Mouse (Mus musculus) cerebellum, adult 8-10 months (tissue): ENCODE results near the gene Atg4d.
"Not testable (repeated sequence)": the region's sequence is repeated elsewhere in the genome, so short reads cannot be mapped to it uniquely, and the experiment has no call there.

ENCODE experiments used
- DNase-seq: peaks from one replicate; pipeline ENCODE4 v3.0.0; 2022

Gene Atg4d

GRCm38 (mm10) chr9:21265000-21265561, at the start of gene Atg4d:
Gene Atg4d, plus strand, starts transcription at chr9:21265293.
- DNase-seq: peak; percentile 99

DNA sequence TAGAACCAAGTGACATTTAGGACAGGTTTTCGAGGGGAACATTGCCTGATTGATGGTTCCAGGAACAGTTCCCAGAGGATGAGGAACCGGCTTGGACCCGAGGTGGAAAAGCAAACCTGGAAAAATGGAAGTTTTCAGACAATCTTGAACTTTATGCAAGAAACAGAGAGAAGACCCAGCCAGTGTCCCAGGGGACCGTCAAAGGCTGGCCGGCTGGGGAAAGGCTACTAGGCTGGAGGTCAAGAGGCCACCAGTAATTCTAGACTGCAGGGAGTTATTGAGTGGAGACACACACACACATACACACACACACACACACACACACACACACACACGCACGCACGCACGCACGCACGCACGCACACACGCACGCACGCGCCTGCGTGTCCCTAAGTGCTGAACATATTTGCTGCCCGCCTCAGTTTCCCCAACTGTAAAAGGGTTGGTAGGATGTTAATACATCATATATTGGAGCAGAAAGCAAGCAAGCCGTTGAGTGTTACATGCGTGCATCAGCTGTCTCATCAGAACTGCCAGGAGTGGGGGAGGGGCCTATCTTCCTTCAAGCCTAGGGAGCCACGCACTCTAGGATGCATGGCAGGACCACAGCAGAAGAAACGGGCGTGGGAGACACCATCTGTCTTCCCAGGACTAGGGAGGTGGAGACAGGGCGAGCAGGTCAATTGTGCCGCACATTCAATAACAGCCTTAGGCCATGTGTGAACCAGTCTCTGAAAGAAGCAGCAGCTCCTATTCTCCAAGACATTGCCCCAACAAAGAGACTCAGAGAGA, 48.8 kb upstream of the Atg4d start:
- no peak for DNase-seq

GRCm38 (mm10) chr9:21219820-21220219, 45.3 kb upstream of the Atg4d start:
- no peak for DNase-seq

GRCm38 (mm10) chr9:21220490-21221382, 44.4 kb upstream of the Atg4d start:
- peak; percentile 99 for DNase-seq

DNA sequence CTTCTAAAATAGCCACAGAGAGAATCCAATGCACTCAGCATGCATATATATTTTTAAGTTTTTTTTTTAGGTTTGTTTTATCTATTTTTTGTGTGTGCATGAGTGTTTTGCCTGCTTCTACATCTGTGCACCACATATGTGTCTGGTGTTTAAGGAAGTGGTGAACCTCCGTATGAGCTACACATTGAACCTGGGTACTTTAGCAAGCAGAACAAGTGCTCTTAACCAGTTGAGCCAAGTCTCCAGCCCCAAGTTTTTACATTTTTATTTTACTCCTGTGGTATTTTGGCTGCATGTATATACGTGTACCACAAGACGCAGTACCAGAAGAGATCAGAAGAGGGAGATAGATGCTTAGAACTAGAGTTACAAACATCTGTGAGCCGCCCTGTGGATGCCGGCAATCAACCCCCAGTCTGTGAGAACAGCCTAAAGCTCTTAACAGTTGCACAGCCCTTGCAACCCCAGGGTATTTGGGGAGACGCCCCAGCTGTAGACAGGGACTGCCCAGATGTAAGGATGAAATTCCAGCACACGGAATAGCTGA, 43.6 kb upstream of the Atg4d start:
- peak; percentile 52 for DNase-seq

DNA sequence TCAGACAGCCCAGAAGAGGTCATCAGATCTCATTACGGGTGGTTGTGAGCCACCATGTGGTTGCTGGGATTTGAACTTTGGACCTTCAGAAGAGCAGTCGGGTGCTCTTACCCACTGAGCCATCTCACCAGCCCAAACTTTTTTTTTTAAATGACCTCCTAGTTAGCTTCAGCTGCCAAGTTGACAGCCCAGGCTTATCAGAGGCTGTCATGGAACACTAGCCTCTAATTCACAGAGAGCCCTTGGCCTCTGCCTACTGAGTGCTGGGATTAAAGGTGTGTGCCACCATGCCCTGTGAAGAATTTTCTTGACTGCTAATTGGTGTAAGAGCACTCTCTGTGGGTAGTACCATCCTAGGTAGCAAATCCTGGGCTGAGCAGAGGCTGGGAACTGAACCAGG, 41.6 kb upstream of the Atg4d start:
- not testable (repeated sequence) for DNase-seq

- DNase-seq: no peak
These were observed 41.2 kb upstream of the Atg4d start for GRCm38 (mm10) chr9:21223906-21224305.

DNA sequence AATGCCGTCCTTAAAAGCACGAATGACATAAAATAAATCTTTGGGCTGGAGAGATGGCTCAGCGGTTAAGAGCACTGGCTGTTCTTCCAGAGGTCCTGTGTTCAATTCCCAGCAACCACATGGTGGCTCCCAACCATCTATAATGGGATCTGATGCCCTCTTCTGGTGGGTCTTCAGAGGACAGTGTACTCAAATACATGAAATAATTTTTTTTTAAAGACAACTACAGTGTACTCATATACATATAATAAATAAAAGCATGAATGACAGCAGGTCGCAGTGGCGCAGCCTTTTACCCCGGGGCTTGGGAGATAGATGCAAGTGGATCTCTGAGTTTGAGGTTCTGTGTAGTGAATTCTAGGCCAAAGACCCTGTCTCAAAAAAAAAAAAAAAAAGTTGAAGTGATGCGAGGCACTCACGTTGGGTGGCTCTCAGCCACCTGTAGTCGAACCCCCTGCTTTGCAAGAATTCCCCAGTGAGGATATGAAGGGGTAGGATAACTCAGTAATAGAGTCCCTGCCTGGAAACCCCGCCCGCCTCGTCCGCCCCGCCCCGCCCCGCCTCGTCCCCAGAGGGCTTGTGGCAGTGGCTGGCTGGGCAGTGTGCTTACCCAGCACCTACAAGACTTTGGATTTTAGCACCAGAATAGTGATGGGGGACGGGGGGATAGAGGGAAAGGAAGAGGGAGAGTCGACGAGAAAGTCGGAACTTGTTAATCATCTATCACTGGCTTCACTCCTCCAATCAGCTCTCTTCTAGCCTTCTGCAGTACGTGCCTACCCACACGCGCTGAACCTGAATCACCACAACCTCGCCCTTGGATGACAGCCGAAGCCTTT, 40.3 kb upstream of the Atg4d start:
- DNase-seq: no peak

DNA sequence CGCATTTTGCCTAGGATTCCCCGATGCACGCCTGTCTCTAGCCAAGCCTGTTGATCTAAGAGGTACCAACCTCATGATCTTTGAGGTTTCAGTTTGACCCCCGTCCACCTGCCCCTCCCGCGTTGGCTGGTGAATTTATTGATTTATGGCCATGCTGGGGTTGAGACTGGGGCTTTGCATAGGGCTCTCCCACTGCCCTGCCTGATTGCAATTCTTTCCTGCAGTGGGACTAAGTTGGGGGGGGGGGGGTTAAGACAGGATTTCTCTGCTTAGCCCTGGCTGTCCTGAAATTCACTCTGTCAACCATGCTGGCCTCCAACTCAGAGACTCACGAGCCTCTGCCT, 39.7 kb upstream of the Atg4d start:
- no peak for DNase-seq

- no peak for DNase-seq
These were observed 37.8 kb upstream of the Atg4d start for GRCm38 (mm10) chr9:21227342-21227741.

DNA sequence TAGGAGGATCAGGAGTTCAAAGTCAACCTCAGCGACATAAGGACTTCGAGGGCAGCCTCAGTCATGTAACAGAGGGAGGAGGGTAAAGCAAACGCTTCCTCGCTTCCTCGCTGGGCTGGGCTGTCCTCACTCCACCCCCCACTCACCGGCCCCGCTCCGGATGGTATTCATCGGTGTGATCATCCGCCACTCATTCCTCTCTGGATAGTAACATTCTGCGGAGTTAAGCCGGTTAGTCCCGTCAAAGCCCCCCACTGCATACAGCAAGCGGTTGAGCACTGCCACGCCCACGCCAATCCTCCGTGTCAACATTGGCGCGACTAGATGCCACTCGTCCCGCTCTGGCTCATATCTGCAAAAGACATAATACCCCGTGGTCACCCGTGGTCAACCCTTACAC, 33.5 kb upstream of the Atg4d start:
- DNase-seq: no peak

GRCm38 (mm10) chr9:21232867-21233266, 32.2 kb upstream of the Atg4d start:
- DNase-seq: no peak

DNA sequence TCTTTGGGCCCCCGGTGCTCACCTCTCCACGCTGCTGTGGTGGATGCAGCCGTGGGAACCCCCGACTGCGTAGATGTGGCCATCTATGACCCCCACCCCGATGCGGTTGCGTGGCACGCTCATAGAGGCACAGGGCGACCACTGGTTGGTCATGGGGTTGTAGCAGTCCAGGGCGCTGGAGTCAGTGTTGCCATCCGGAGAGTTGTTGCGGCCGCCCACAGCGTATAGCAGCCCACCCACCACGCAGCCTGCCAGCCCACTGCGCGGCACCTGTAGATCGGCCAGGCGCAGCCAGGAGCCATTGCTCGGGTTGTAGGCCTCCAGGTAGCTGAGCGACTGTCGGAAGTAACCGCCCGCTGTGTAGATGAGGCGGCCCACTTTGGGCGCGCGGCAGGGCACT, 31.7 kb upstream of the Atg4d start:
- no peak for DNase-seq

DNA sequence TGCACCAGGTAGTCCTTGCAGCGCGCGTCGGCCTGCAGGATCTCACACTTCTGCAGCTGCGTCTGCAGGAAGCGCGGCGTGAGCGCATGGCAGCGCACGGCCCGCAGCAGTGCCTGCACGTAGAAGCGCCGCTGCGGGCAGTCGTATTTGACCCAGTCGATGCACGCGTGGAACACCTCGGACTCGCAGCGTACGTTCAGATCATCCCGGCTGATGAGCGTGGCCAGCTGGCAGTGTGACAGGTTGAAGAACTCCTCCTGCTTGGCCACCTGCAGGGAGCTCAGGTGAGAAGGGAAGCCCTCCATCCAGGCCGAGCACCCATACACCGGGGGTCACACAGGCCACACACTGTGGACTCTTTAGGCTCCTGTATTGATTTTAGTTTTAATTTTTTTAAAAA, 31.3 kb upstream of the Atg4d start:
- no peak for DNase-seq

DNA sequence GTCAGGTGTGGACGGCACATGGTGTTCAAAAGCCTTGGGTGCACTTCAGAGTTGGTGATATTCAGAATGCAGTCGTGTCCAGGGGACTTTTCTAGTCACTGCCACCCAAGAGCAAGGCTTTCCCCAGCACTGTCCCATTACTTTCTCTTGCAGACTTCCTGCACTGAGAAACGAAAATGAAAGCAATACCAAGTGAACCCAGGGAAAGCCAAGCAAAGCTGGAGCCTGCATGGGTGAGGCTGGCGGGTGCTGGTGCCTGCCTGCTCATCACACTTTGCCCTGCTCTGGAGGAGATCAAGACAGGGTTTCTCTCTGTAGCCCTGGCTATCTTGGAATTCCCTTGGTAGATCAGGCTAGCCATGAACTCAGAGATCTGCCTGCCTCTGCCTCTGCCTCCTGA, 29.8 kb upstream of the Atg4d start:
- DNase-seq: no peak

DNA sequence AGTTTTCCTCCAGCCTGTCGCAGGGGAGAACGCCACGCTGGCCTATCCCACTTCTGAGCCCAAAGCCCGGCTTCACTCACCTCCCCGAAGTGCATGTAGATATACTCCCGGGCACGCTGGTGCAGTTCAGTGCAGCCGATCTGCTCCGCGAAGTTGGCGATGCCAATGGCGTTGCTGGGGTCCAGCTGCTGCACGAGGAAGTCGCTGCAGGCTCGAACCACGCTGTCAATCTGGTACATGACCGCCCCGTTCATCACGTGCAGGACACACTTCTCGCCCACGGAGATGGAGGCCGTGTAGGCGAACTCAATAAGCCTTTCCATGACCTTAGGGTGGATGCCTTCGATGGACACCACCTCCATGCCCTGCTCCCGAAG, 28.1 kb upstream of the Atg4d start:
- DNase-seq: no peak

DNA sequence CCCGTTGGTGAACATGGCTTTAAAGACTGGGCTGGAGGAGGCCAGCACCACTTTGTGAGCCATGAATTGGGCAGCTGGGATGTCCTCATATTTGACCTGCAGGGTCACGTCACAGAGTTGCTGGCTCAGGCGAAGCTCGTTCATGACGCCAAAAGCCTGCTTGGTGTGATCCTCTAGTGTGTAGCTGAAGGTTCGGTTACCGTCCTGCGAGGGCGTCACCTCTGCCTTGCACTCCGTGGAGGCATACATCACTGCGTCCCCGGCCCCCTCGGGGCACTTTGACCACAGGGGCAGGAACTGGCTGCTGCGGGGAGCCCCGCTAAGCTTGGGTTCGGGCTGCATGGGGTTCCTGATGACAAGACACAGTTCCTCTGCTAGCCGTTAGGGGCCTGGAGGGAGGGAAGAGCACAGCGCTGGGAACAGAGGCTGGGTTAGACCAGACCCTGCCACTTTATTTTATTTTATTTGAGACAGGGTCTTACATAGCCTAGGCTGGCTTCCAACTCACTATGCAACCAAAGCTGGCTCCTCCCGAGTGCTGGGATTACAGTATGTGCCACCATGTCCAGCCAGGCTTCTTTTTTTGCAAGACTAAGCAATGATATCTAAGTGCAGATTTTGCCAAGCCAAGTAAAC, 27.6 kb upstream of the Atg4d start:
- peak; percentile 61 for DNase-seq

DNA sequence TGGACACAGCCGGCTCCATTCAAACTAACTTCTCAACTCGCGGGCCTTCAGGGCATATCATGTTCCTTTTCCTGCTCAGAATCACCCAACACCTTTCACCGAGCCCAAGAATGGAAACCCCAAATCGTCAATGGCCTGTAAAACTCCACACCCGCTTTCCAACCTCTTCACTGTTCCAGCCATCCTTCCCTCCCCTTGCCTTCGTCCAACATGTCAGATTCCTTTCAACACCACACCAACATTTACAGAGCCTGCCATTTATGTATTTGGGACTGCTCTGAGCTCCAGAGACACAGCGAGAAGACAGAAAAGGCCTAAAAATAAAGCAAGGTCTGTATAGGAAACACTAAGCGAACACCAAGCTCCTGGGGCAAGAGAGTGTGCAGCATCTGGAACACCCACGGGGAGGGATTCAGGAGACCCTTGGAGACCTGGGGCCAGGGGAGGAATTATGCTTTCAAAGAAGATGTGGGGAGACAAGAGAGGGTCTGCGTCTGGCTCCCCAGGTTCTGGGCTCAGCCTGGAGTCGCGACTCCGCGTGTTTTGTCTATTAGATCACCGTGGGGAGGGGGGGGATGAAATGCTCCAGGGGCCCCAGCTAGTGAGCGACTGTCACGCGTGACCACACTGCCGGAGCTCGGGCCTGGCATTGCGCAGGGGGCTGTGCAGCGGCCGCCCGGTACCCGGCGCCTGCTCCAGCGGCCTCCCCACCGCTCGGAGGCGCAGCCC, 26.9 kb upstream of the Atg4d start:
- DNase-seq: peak; percentile 46

DNA sequence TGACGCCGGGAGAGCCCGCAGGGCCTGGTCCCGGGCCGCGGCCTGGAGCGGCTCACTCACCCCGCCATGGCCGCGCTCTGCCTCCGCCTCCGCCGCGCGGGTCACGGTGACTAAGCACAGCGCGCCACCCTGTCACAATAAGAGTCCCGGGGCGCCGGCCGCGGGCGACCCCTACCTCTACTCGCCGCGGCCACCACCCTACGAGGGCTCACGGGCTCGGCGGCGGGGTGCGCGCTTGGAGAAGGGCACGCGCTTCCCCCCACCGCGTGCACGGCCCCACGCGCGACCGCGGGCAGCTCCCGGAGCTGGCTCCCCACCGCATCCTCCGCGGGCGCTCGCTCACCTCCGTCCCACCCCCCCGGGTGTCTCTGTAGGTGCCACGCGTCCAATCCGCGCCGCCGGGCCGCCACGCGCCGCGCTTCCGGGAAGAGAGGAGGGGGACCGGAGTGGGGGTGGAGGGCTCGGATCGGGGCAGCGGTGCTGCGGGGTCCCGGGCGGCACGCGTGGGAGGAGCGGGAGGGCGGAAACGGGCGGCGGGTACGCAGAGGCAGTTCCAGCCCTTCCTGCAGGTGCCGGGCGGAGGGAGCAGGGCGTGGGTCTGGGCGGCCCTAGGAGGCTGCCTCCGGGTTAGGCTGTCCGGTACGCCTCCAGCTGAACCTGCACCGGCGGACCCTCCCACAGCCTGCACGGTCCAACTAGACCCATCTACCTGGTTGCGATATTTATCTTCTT, 26.2 kb upstream of the Atg4d start, which contains the start of gene Keap1:
Keap1 (minus strand) TSS at position 629 of the 732 bp plus-strand sequence.
- peak; percentile 80 for DNase-seq

DNA sequence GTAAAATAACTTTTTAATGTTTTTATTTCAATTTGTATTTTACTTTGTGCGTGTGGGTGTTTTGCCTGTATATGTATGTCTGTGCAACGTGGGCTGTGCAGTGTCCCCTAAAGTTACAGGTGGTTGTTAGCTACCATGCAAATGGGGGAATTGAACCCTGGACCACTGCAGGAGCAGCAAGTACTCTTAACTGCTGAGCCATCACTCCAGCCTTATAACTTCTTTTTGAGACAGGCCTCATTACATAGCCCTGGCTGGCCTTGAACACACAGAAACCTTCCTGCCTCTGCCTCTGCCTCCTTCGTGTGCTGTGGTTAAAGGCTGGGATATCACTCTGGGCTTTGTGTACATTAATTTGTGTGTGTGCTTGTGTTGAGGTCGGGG, 25.6 kb upstream of the Atg4d start:
- DNase-seq: no peak

GRCm38 (mm10) chr9:21241343-21241742, 23.8 kb upstream of the Atg4d start:
- DNase-seq: peak; percentile 83
